Mouse (Mus musculus) MEL (cell line): ENCODE results near the gene Vsir.

Experiments
- CTCF ChIP-seq, 3 experiments: IDR thresholded peaks in 2 of 3; conservative IDR thresholded peaks in 1 of 3; 2 replicates each; pipeline ENCODE4 v1.5.1; 2011 to 2012; ENCODE audit warnings: low read length in 3 of 3, low read depth in 2 of 3, mild to moderate bottlenecking in 2 of 3, improper control_type of control experiment in 1 of 3, inconsistent platforms in 1 of 3, mixed read lengths in 1 of 3, moderate library complexity in 1 of 3; ENCODE audit not compliant: control insufficient read depth in 1 of 3, insufficient read depth in 1 of 3, poor library complexity in 1 of 3, severe bottlenecking in 1 of 3
- ELF1 ChIP-seq: IDR thresholded peaks from 2 replicates; pipeline ENCODE4 v1.6.1; 2014; ENCODE audit warnings: low read depth, mild to moderate bottlenecking, inconsistent platforms, low read length, improper control_type of control experiment, moderate library complexity
- MAX ChIP-seq: IDR thresholded peaks from 2 replicates; pipeline ENCODE4 v1.6.1; 2011; ENCODE audit warnings: low read length, improper control_type of control experiment
- POLR2A ChIP-seq, 2 experiments: IDR thresholded peaks; 2 replicates each; pipeline ENCODE4 v1.6.1; 2011 to 2012; ENCODE audit warnings: low read length in 2 of 2, mild to moderate bottlenecking in 2 of 2, control low read depth in 1 of 2, improper control_type of control experiment in 1 of 2, low read depth in 1 of 2, moderate library complexity in 1 of 2; ENCODE audit not compliant: control insufficient read depth in 1 of 2, insufficient read depth in 1 of 2, poor library complexity in 1 of 2
- TAL1 ChIP-seq: IDR thresholded peaks from 2 replicates; pipeline ENCODE4 v1.6.1; 2012; ENCODE audit warnings: mild to moderate bottlenecking, inconsistent platforms, low read length, moderate library complexity, mixed read lengths

DNA sequence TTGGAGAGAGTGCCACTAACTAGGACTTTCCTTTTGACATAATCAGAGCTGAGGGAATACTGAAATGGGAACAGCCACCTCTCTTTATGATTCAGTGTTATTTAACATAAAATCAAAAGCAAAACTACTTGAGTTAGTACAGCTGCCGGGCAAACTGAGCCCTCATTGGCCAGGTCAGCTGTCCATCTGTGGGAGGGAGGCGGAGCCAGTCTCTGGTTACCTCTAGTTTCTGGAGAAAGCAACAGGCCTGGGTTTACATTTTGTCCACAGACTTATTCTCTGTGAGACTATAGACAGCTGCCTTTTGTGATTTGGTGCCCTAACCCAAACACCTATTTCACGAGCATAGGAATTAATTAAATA is 4.1 kb downstream of the Vsir start:
- TF ChIP-seq CTCF (IDR thresholded peaks at IDR 0.05 in 2 of 3, conservative IDR thresholded peaks at IDR 0.05 in 1 of 3; ENCODE audit: control insufficient read depth in 1 of 3, insufficient read depth in 1 of 3, low read depth in 2 of 3, low read length in 3 of 3, poor library complexity in 1 of 3, severe bottlenecking in 1 of 3), result no peak
- 0 out of 2 replicates have a peak, but pooled peaks have one; percentile 15 for TF ChIP-seq ELF1
- TF ChIP-seq POLR2A (IDR thresholded peaks at IDR 0.05; ENCODE audit: control insufficient read depth in 1 of 2, insufficient read depth in 1 of 2, low read depth in 1 of 2, low read length in 2 of 2, poor library complexity in 1 of 2), result no peak
- TF ChIP-seq MAX, result no peak
- TF ChIP-seq TAL1, result no peak
